Mouse (Mus musculus) olfactory bulb, adult 2 months (tissue): ENCODE results near the gene Cdk5rap3.

ENCODE experiments used
- CTCF ChIP-seq: fragments of 200-500 bp; IDR thresholded peaks from 2 replicates; pipeline ENCODE4 v1.5.1; 2012; ENCODE audit warnings: low read depth, mild to moderate bottlenecking, low read length, moderate library complexity; ENCODE audit not compliant: insufficient read depth
- POLR2A ChIP-seq: fragments of 200-500 bp; IDR thresholded peaks from 2 replicates; pipeline ENCODE4 v1.6.1; 2012; ENCODE audit warnings: mild to moderate bottlenecking, low read depth, low read length, moderate library complexity; ENCODE audit not compliant: insufficient read depth

- TF ChIP-seq CTCF (no peak), POLR2A (no peak)
These were observed 40.9 kb upstream of the Cdk5rap3 start for GRCm38 (mm10) chr11:96957061-96957805.
